Mouse (Mus musculus) intestine, embryonic 14.5 days (tissue): ENCODE measurements at regions not wholly inside any gene's neighbourhood (a gene's known extent, or its start where the extent isn't known, plus 50 kb on each side); places are given as distances from the start of the nearest gene placed in this dataset.

ENCODE experiments used
- ATAC-seq: fragments of 200-750 bp; cut with Nextera tagmentation; replicated peaks from 2 replicates; pipeline ENCODE4 v1.8.0; 2017; ENCODE audit warnings: low read depth, moderate number of reproducible peaks, moderate TSS enrichment, moderate library complexity; ENCODE audit not compliant: low FRiP score, low TSS enrichment
- DNase-seq: peaks from one replicate; pipeline ENCODE4 v3.0.0-alpha.2; 2018; ENCODE audit warnings: low spot score
- H3K27ac ChIP-seq: fragments of 300-500 bp; sonication (generic); 2 replicates; pipeline ENCODE4 v1.5.1; 2014; ENCODE audit warnings: low read depth, mild to moderate bottlenecking, control low read depth
- H3K27me3 ChIP-seq: fragments of 300-500 bp; sonication (generic); replicated peaks from 2 replicates; pipeline ENCODE4 v1.6.1; 2014; ENCODE audit warnings: low read length, control low read depth; ENCODE audit not compliant: control insufficient read depth, insufficient read depth
- H3K36me3 ChIP-seq: fragments of 300-500 bp; sonication (generic); 2 replicates; pipeline ENCODE4 v1.6.1; 2014; ENCODE audit warnings: low read length, control low read depth; ENCODE audit not compliant: control insufficient read depth, insufficient read depth
- H3K4me1 ChIP-seq: fragments of 300-500 bp; sonication (generic); replicated peaks from 2 replicates; pipeline ENCODE4 v1.6.1; 2014; ENCODE audit warnings: low read length, control low read depth, mixed read lengths; ENCODE audit not compliant: control insufficient read depth, insufficient read depth
- H3K4me2 ChIP-seq: fragments of 300-500 bp; sonication (generic); 2 replicates; pipeline ENCODE4 v1.6.1; 2014; ENCODE audit warnings: low read length
- H3K4me3 ChIP-seq: fragments of 300-500 bp; sonication (generic); 2 replicates; pipeline ENCODE4 v1.5.1; 2014; ENCODE audit warnings: low read depth, low read length, control low read depth, mixed read lengths
- H3K9ac ChIP-seq: fragments of 300-500 bp; sonication (generic); 2 replicates; pipeline ENCODE4 v1.6.1; 2014; ENCODE audit warnings: mild to moderate bottlenecking, low read length
- H3K9me3 ChIP-seq: fragments of 300-500 bp; sonication (generic); 2 replicates; pipeline ENCODE4 v1.6.1; 2016; ENCODE audit warnings: low read length, control low read depth; ENCODE audit not compliant: control insufficient read depth
- WGBS: fragments of 180-500 bp; shearing (Covaris S2); extraction: QIAGEN DNeasy Blood & Tissue Kit; methylation state at CpG from one replicate; pipeline ENCODE4 v1.1.7; 2014; 5-methylcytosine and 5-hydroxymethylcytosine counted together

GRCm38 (mm10) chr8:9027672-9028071 is 337.4 kb upstream of the Arglu1 start:
- ATAC-seq, result no peak

GRCm38 (mm10) chr8:9025872-9026271 is 335.6 kb upstream of the Arglu1 start:
- Histone ChIP-seq H3K9me3 (no peaks in the 10 kb centered on the region), H3K27me3 (no peaks in the 10 kb centered on the region)

More at GRCm38 (mm10) chr8:9027672-9028071, 337.4 kb upstream of the Arglu1 start:
- WGBS, result 54% methylated on average over 4 of the region's 4 CpGs
- no peak for DNase-seq
- Histone ChIP-seq H3K4me2 (no peak overlapping the region), H3K27me3 (no peaks in the 10 kb centered on the region), H3K27ac (no peak overlapping the region), H3K9ac (no peak overlapping the region), H3K9me3 (no peaks in the 10 kb centered on the region), H3K36me3 (no peaks in the 10 kb centered on the region), H3K4me3 (no peak overlapping the region), H3K4me1 (no peaks in the 10 kb centered on the region)

GRCm38 (mm10) chr8:9025378-9025777 is 335.1 kb upstream of the Arglu1 start:
- H3K9me3 ChIP-seq, result no peaks in the 10 kb centered on the region
- no peak overlapping the region for H3K9ac ChIP-seq
- no peak for DNase-seq
- H3K4me2 ChIP-seq, result no peak overlapping the region
- 50% methylated on average over 3 of the region's 3 CpGs for WGBS
- no peaks in the 10 kb centered on the region for H3K4me1 ChIP-seq
- 0 out of 2 replicates have a peak, but pooled peaks have one; percentile 17 for ATAC-seq
- H3K27me3 ChIP-seq, result no peaks in the 10 kb centered on the region
- no peaks in the 10 kb centered on the region for H3K36me3 ChIP-seq
- no peak overlapping the region for H3K4me3 ChIP-seq
- no peak overlapping the region for H3K27ac ChIP-seq

More at GRCm38 (mm10) chr8:9025872-9026271, 335.6 kb upstream of the Arglu1 start:
- Histone ChIP-seq H3K4me3 (no peak overlapping the region), H3K4me1 (no peaks in the 10 kb centered on the region), H3K9ac (no peak overlapping the region), H3K36me3 (no peaks in the 10 kb centered on the region), H3K27ac (no peak overlapping the region), H3K4me2 (no peak overlapping the region)
- 49% methylated on average over 3 of the region's 3 CpGs for WGBS
- no peak for DNase-seq
- ATAC-seq, result peak; percentile 66; the same call in 1 of the 2 replicates

GRCm38 (mm10) chr8:9020744-9021143 is 330.4 kb upstream of the Arglu1 start:
- no peak overlapping the region for H3K9ac ChIP-seq
- no peaks in the 10 kb centered on the region for H3K27me3 ChIP-seq
- no peaks in the 10 kb centered on the region for H3K36me3 ChIP-seq
- no peak overlapping the region for H3K4me3 ChIP-seq
- H3K4me2 ChIP-seq, result no peak overlapping the region
- H3K4me1 ChIP-seq, result no peaks in the 10 kb centered on the region
- no peak overlapping the region for H3K27ac ChIP-seq
- ATAC-seq, result no peak
- 85% methylated on average over 2 of the region's 2 CpGs for WGBS
- no peak for DNase-seq
- H3K9me3 ChIP-seq, result no peaks in the 10 kb centered on the region

- Histone ChIP-seq H3K9me3 (no peaks in the 10 kb centered on the region), H3K4me1 (no peaks in the 10 kb centered on the region), H3K36me3 (no peaks in the 10 kb centered on the region), H3K9ac (no peak overlapping the region), H3K27ac (no peak overlapping the region), H3K4me3 (no peak overlapping the region), H3K4me2 (no peak overlapping the region), H3K27me3 (no peaks in the 10 kb centered on the region)
- ATAC-seq, result no peak
- 90% methylated on average over 3 of the region's 3 CpGs for WGBS
- DNase-seq, result no peak
These were observed 329.9 kb upstream of the Arglu1 start for GRCm38 (mm10) chr8:9020180-9020579.

- ATAC-seq (no peak), DNase-seq (no peak)
- no peak overlapping the region for H3K4me3 ChIP-seq
- no peak overlapping the region for H3K9ac ChIP-seq
- no peaks in the 10 kb centered on the region for H3K9me3 ChIP-seq
- no peaks in the 10 kb centered on the region for H3K27me3 ChIP-seq
- no peaks in the 10 kb centered on the region for H3K36me3 ChIP-seq
- H3K27ac ChIP-seq, result no peak overlapping the region; the same call in 1 of the 2 replicates
- H3K4me1 ChIP-seq, result 0 out of 2 replicates have a peak, but pooled peaks cover 2% of the 10 kb centered on the region
- WGBS, result 31% methylated on average over 3 of the region's 3 CpGs
- no peak overlapping the region for H3K4me2 ChIP-seq
These were observed 321.6 kb upstream of the Arglu1 start for GRCm38 (mm10) chr8:9011785-9012510.

- 75% methylated on average over 11 of the region's 11 CpGs for WGBS
- Histone ChIP-seq H3K27me3 (no peaks in the 10 kb centered on the region), H3K9me3 (no peaks in the 10 kb centered on the region), H3K4me1 (0 out of 2 replicates have a peak, but pooled peaks cover 2% of the 10 kb centered on the region), H3K27ac (no peak overlapping the region), H3K9ac (no peak overlapping the region), H3K36me3 (no peaks in the 10 kb centered on the region), H3K4me3 (no peak overlapping the region), H3K4me2 (no peak overlapping the region)
- no peak for ATAC-seq
- no peak for DNase-seq
These were observed 317.9 kb upstream of the Arglu1 start for GRCm38 (mm10) chr8:9008006-9008780.

GRCm38 (mm10) chr8:8999914-9000313 is 309.6 kb upstream of the Arglu1 start:
- Histone ChIP-seq H3K9ac (no peak overlapping the region), H3K4me3 (no peak overlapping the region), H3K9me3 (no peaks in the 10 kb centered on the region), H3K4me1 (peaks cover 2% of the 10 kb centered on the region), H3K27ac (no peak overlapping the region), H3K36me3 (no peaks in the 10 kb centered on the region), H3K27me3 (no peaks in the 10 kb centered on the region), H3K4me2 (no peak overlapping the region)
- ATAC-seq (no peak), DNase-seq (no peak)
- WGBS, result 83% methylated on average over 5 of the region's 5 CpGs
